Mouse (Mus musculus): ENCODE results near the gene Gm8180. TPM values are rescaled to one million over a fixed set of nuclear protein-coding genes. Genes with fewer than 3 reads are reported as not detected.

Gene Gm8180
- total RNA-seq (2023): not detected

GRCm38 (mm10) chr14:43784645-43785044 is at the start of gene Gm8180:
Gene Gm8180, minus strand, starts transcription at chr14:43784745.

GRCm38 (mm10) chr14:43747566-43747965 is 37.0 kb downstream of the Gm8180 start, which contains the start of gene Gm6526:
Gene Gm6526, plus strand, starts transcription at chr14:43747866.

Other genes with a start within 250 kb of the Gm8180 start
- gene Gm5799, start 241.2 kb downstream of the Gm8180 start, total RNA-seq (2023): not detected
- not detected for gene Gm17654, start 205.6 kb downstream of the Gm8180 start, total RNA-seq (2023)
- not detected for gene Gm10375, start 176.7 kb downstream of the Gm8180 start, total RNA-seq (2023)
- not detected for gene Gm8165, start 107.5 kb downstream of the Gm8180 start, total RNA-seq (2023)
- gene Gm7324, start 86.9 kb downstream of the Gm8180 start, total RNA-seq (2023): 1 to 10 TPM in 1 of 2 experiments, not detected in 1; 2.4 TPM
- not detected for gene Gm16506, start 57.3 kb downstream of the Gm8180 start, total RNA-seq (2023)
- gene Gm6526, start 36.9 kb downstream of the Gm8180 start, total RNA-seq (2023): not detected
- not detected for gene Ear1, start 90.8 kb upstream of the Gm8180 start, total RNA-seq (2023)
- gene Ear10, start 138.8 kb upstream of the Gm8180 start, total RNA-seq (2023): not detected
- gene Gm8113, start 140.6 kb upstream of the Gm8180 start, total RNA-seq (2023): not detected
- gene Ang5, start 172.3 kb upstream of the Gm8180 start, total RNA-seq (2023): not detected
- not detected for gene Ang6, start 217.5 kb upstream of the Gm8180 start, total RNA-seq (2023)